Mouse (Mus musculus): ENCODE results near the gene Cyp2u1.

Cyp2u1 gene

GRCm38 (mm10) chr3:131251601-131252000 lies 51.4 kb downstream of the Cyp2u1 start:
- H3K36me3 ChIP-seq (ENCODE audit: control insufficient read depth, insufficient read depth, low read length, poor library complexity, severe bottlenecking), result no peaks in the 10 kb centered on the region; the same call in none of the 2 replicates
- no peak for DNase-seq (ENCODE audit: low read depth, low spot score)
- no peaks in the 10 kb centered on the region for H3K27me3 ChIP-seq (ENCODE audit: control insufficient read depth, insufficient read depth, low read length, poor library complexity, severe bottlenecking)

- no peaks in the 10 kb centered on the region; the same call in none of the 2 replicates for H3K36me3 ChIP-seq (ENCODE audit: control insufficient read depth, insufficient read depth, low read length, poor library complexity, severe bottlenecking)
- no peak for DNase-seq (ENCODE audit: low read depth, low spot score)
- no peaks in the 10 kb centered on the region for H3K27me3 ChIP-seq (ENCODE audit: control insufficient read depth, insufficient read depth, low read length, poor library complexity, severe bottlenecking)
These were observed 52.0 kb downstream of the Cyp2u1 start for GRCm38 (mm10) chr3:131250978-131251377.

GRCm38 (mm10) chr3:131250283-131250682 lies 52.7 kb downstream of the Cyp2u1 start:
- no peak for DNase-seq (ENCODE audit: low read depth, low spot score)
- Histone ChIP-seq H3K27me3 (ENCODE audit: control insufficient read depth, insufficient read depth, low read length, poor library complexity, severe bottlenecking) (no peaks in the 10 kb centered on the region), H3K36me3 (ENCODE audit: control insufficient read depth, insufficient read depth, low read length, poor library complexity, severe bottlenecking) (no peaks in the 10 kb centered on the region; the same call in none of the 2 replicates)

- Histone ChIP-seq H3K36me3 (ENCODE audit: control insufficient read depth, insufficient read depth, low read length, poor library complexity, severe bottlenecking) (no peaks in the 10 kb centered on the region; the same call in 1 of the 2 replicates), H3K27me3 (ENCODE audit: control insufficient read depth, insufficient read depth, low read length, poor library complexity, severe bottlenecking) (no peaks in the 10 kb centered on the region)
- no peak for DNase-seq (ENCODE audit: low read depth, low spot score)
These were observed 54.6 kb downstream of the Cyp2u1 start for GRCm38 (mm10) chr3:131248444-131248843.

- H3K36me3 ChIP-seq (ENCODE audit: control insufficient read depth, insufficient read depth, low read length, poor library complexity, severe bottlenecking), result no peaks in the 10 kb centered on the region; the same call in 1 of the 2 replicates
These were observed 55.2 kb downstream of the Cyp2u1 start for GRCm38 (mm10) chr3:131247851-131248250.

GRCm38 (mm10) chr3:131247447-131247846 lies 55.6 kb downstream of the Cyp2u1 start:
- no peaks in the 10 kb centered on the region; the same call in 1 of the 2 replicates for H3K36me3 ChIP-seq (ENCODE audit: control insufficient read depth, insufficient read depth, low read length, poor library complexity, severe bottlenecking)
- no peaks in the 10 kb centered on the region for H3K27me3 ChIP-seq (ENCODE audit: control insufficient read depth, insufficient read depth, low read length, poor library complexity, severe bottlenecking)
- DNase-seq (ENCODE audit: low read depth, low spot score), result no peak

More at GRCm38 (mm10) chr3:131247851-131248250, 55.2 kb downstream of the Cyp2u1 start:
- DNase-seq (ENCODE audit: low read depth, low spot score), result no peak
- H3K27me3 ChIP-seq (ENCODE audit: control insufficient read depth, insufficient read depth, low read length, poor library complexity, severe bottlenecking), result no peaks in the 10 kb centered on the region

- no peaks in the 10 kb centered on the region; the same call in 1 of the 2 replicates for H3K36me3 ChIP-seq (ENCODE audit: control insufficient read depth, insufficient read depth, low read length, poor library complexity, severe bottlenecking)
- H3K27me3 ChIP-seq (ENCODE audit: control insufficient read depth, insufficient read depth, low read length, poor library complexity, severe bottlenecking), result no peaks in the 10 kb centered on the region
- DNase-seq (ENCODE audit: low read depth, low spot score), result no peak
These were observed 56.4 kb downstream of the Cyp2u1 start for GRCm38 (mm10) chr3:131246579-131247046.

- no peaks in the 10 kb centered on the region for H3K27me3 ChIP-seq (ENCODE audit: control insufficient read depth, insufficient read depth, low read length, poor library complexity, severe bottlenecking)
- no peaks in the 10 kb centered on the region; the same call in 1 of the 2 replicates for H3K36me3 ChIP-seq (ENCODE audit: control insufficient read depth, insufficient read depth, low read length, poor library complexity, severe bottlenecking)
- peak; percentile 78 for DNase-seq (ENCODE audit: low read depth, low spot score)
These were observed 57.1 kb downstream of the Cyp2u1 start for GRCm38 (mm10) chr3:131245766-131246578.
